23 mouse cellular contexts compared by ENCODE assay signal in genomic region chr9:22494203-22494807, GRCm38 (mm10). TPM values are rescaled to one million over a fixed set of nuclear protein-coding genes. Genes with fewer than 3 reads are reported as not detected.
DNase-seq lines count a peak whose midpoint lies in the region; ATAC-seq and TF ChIP-seq lines count a peak whose summit lies in the region.
"Had no signal": no experiment of that assay in that cellular context is flagged by ENCODE, and none has a peak within 500 bp of the region (broad histone marks: within the 10 kb centered on the region; RNA-seq: fewer than 3 reads in every experiment).

No protein-coding gene starts in this region.

- DNase-seq in kidney, adult 2 months: no peak
- no peak for DNase-seq in lung, postnatal 0 days (ENCODE audit: low spot score)
- DNase-seq in lung, adult 18-20 months: no peak
- DNase-seq in ZHBTc4 (ENCODE audit: low read depth, low spot score): peak; percentile 73
- DNase-seq in stomach, postnatal 0 days (ENCODE audit: low spot score): no peak
- DNase-seq in testis, postnatal 14 days (ENCODE audit: low spot score): no peak
- DNase-seq: adrenal gland, adult 8-10 months; cerebellum, adult 11-12 months; right cerebral cortex, postnatal 4 days had no signal

- no peak for ATAC-seq in kidney, embryonic 14.5 days (ENCODE audit: low FRiP score, low TSS enrichment)
- no peak for ATAC-seq in lung, postnatal 0 days
- ATAC-seq in stomach, postnatal 0 days (ENCODE audit: low FRiP score, low TSS enrichment): no peak
- ATAC-seq: forebrain, embryonic 16.5 days had no signal

- 82% methylated on average over 9 of the region's 9 CpGs for WGBS in kidney, adult 2 months
- WGBS in kidney, embryonic 14.5 days: 88% methylated on average over 9 of the region's 9 CpGs
- 79% methylated on average over 9 of the region's 9 CpGs for WGBS in lung, postnatal 0 days
- 87% methylated on average over 9 of the region's 9 CpGs for WGBS in stomach, postnatal 0 days

- H3K9me3 ChIP-seq in kidney, embryonic 14.5 days (ENCODE audit: control insufficient read depth, low read length): no peaks in the 10 kb centered on the region
- no peaks in the 10 kb centered on the region for H3K9me3 ChIP-seq in lung, postnatal 0 days (ENCODE audit: low read length)
- H3K9me3 ChIP-seq in stomach, postnatal 0 days (ENCODE audit: control insufficient read depth, low read length): no peaks in the 10 kb centered on the region
- H3K9me3 ChIP-seq: embryonic facial prominence, embryonic 13.5 days; G1E; limb, embryonic 12.5 days had no signal

- TF ChIP-seq CTCF in kidney, adult 2 months (conservative IDR thresholded peaks at IDR 0.05; ENCODE audit: insufficient read depth, insufficient read length, low read depth, low read length): peak; percentile 26; the same call in 1 of the 2 replicates
- TF ChIP-seq CTCF in lung, postnatal 0 days (IDR thresholded peaks at IDR 0.05): peak; percentile 28; the same call in 1 of the 2 replicates
- TF ChIP-seq CTCF in stomach, postnatal 0 days (IDR thresholded peaks at IDR 0.05; ENCODE audit: low read depth): peak; percentile 12; the same call in 1 of the 2 replicates

- H3K27me3 ChIP-seq in kidney, adult 2 months (replicated peaks; ENCODE audit: control insufficient read depth, insufficient read depth, low read length): no peaks in the 10 kb centered on the region
- H3K27me3 ChIP-seq in kidney, embryonic 14.5 days (ENCODE audit: control insufficient read depth, insufficient read depth, low read length): no peaks in the 10 kb centered on the region
- H3K27me3 ChIP-seq in lung, postnatal 0 days (replicated peaks; ENCODE audit: insufficient read depth, low read length): no peaks in the 10 kb centered on the region
- H3K27me3 ChIP-seq in stomach, postnatal 0 days (ENCODE audit: control insufficient read depth, insufficient read depth, low read length): no peaks in the 10 kb centered on the region
- H3K27me3 ChIP-seq: embryonic facial prominence, embryonic 13.5 days; limb, embryonic 12.5 days had no signal

- no peaks in the 10 kb centered on the region for H3K36me3 ChIP-seq in kidney, adult 2 months (ENCODE audit: control insufficient read depth, insufficient read depth, low read length)
- H3K36me3 ChIP-seq in kidney, embryonic 14.5 days (ENCODE audit: control insufficient read depth, insufficient read depth, low read length): no peaks in the 10 kb centered on the region
- H3K36me3 ChIP-seq in lung, postnatal 0 days (ENCODE audit: insufficient read depth, low read length): no peaks in the 10 kb centered on the region
- H3K36me3 ChIP-seq in stomach, postnatal 0 days (ENCODE audit: control insufficient read depth, insufficient read depth, low read length): no peaks in the 10 kb centered on the region
- H3K36me3 ChIP-seq: embryonic facial prominence, embryonic 13.5 days had no signal

- H3K9ac ChIP-seq in kidney, embryonic 14.5 days (ENCODE audit: low read depth, low read length): no peak overlapping the region
- no peak overlapping the region for H3K9ac ChIP-seq in lung, postnatal 0 days (replicated peaks; ENCODE audit: low read depth)
- no peak overlapping the region for H3K9ac ChIP-seq in stomach, postnatal 0 days (ENCODE audit: low read length)
- H3K9ac ChIP-seq: embryonic facial prominence, embryonic 13.5 days; limb, embryonic 12.5 days had no signal

- H3K4me1 ChIP-seq in kidney, adult 2 months (ENCODE audit: control insufficient read depth, insufficient read depth, low read length): no peaks in the 10 kb centered on the region
- no peaks in the 10 kb centered on the region for H3K4me1 ChIP-seq in kidney, embryonic 14.5 days (ENCODE audit: control insufficient read depth, insufficient read depth, low read length)
- H3K4me1 ChIP-seq in lung, postnatal 0 days (ENCODE audit: insufficient read depth, low read depth, low read length): no peaks in the 10 kb centered on the region
- no peaks in the 10 kb centered on the region for H3K4me1 ChIP-seq in stomach, postnatal 0 days (replicated peaks; ENCODE audit: control insufficient read depth, insufficient read depth)
- H3K4me1 ChIP-seq: embryonic facial prominence, embryonic 13.5 days; limb, embryonic 12.5 days had no signal

- TF ChIP-seq POLR2A in kidney, adult 2 months (IDR thresholded peaks at IDR 0.05; ENCODE audit: low read depth, low read length): no peak

- H3K4me3 ChIP-seq in kidney, adult 2 months (ENCODE audit: insufficient read depth, low read depth, low read length): no peak overlapping the region
- no peak overlapping the region for H3K4me3 ChIP-seq in kidney, embryonic 14.5 days (ENCODE audit: low read length)
- H3K4me3 ChIP-seq in lung, postnatal 0 days (ENCODE audit: low read depth, low read length): no peak overlapping the region
- no peak overlapping the region for H3K4me3 ChIP-seq in stomach, postnatal 0 days (ENCODE audit: low read depth, low read length)
- H3K4me3 ChIP-seq: embryonic facial prominence, embryonic 13.5 days; left cerebral cortex, adult 2 months; limb, embryonic 12.5 days had no signal

- no peak overlapping the region for H3K4me2 ChIP-seq in kidney, embryonic 14.5 days (replicated peaks; ENCODE audit: low read depth, low read length)
- no peak overlapping the region for H3K4me2 ChIP-seq in lung, postnatal 0 days (replicated peaks; ENCODE audit: low read depth, low read length)
- H3K4me2 ChIP-seq in stomach, postnatal 0 days (replicated peaks; ENCODE audit: low read depth): no peak overlapping the region
- H3K4me2 ChIP-seq: embryonic facial prominence, embryonic 13.5 days; limb, embryonic 12.5 days; midbrain, embryonic 11.5 days had no signal

- H3K27ac ChIP-seq in kidney, adult 2 months (ENCODE audit: insufficient read depth, low read depth, low read length): no peak overlapping the region
- no peak overlapping the region for H3K27ac ChIP-seq in kidney, embryonic 14.5 days (ENCODE audit: low read depth, low read length)
- no peak overlapping the region for H3K27ac ChIP-seq in lung, postnatal 0 days (ENCODE audit: low read length)
- no peak overlapping the region for H3K27ac ChIP-seq in stomach, postnatal 0 days (replicated peaks)
- H3K27ac ChIP-seq: embryonic facial prominence, embryonic 13.5 days; left cerebral cortex, adult 2 months; limb, embryonic 12.5 days had no signal

- no peak for TF ChIP-seq EP300 in lung, postnatal 0 days (IDR thresholded peaks at IDR 0.05)
- no peak for TF ChIP-seq EP300 in stomach, postnatal 0 days (optimal IDR thresholded peaks at IDR 0.05)

RNA-seq across cellular contexts. Expression of gene Bbs9, which starts 18.8 kb away (rescaled TPM):
- 12.7 and 14.1 TPM in 2 replicates for polyA plus RNA-seq in kidney, adult 2 months (2012; rRNA removed)
- 6.2 and 12.3 TPM in 2 replicates for polyA plus RNA-seq in kidney, embryonic 14.5 days (2014; fragmentation: Nextera tagmentation; extraction: Ambion mirVana)
- polyA plus RNA-seq in lung, postnatal 0 days (2015; fragmentation: Nextera tagmentation; extraction: Ambion mirVana): 7.1 and 11.2 TPM in 2 replicates
- polyA plus RNA-seq in stomach, postnatal 0 days (2015; fragmentation: Nextera tagmentation; extraction: Ambion mirVana): 4.0 and 5.8 TPM in 2 replicates

RNA-seq across cellular contexts. Expression of gene Rp9, which starts 24.8 kb away (rescaled TPM):
- polyA plus RNA-seq in kidney, adult 2 months (2012; rRNA removed): 56.9 and 61.8 TPM in 2 replicates
- polyA plus RNA-seq in kidney, embryonic 14.5 days (2014; fragmentation: Nextera tagmentation; extraction: Ambion mirVana): 72.1 and 86.0 TPM in 2 replicates
- polyA plus RNA-seq in lung, postnatal 0 days (2015; fragmentation: Nextera tagmentation; extraction: Ambion mirVana): 67.6 and 68.1 TPM in 2 replicates
- polyA plus RNA-seq in stomach, postnatal 0 days (2015; fragmentation: Nextera tagmentation; extraction: Ambion mirVana): 62.1 and 65.0 TPM in 2 replicates

RNA-seq across cellular contexts. Expression of gene Gm17545, which starts 40.2 kb away (rescaled TPM):
- not detected in 2 replicates for polyA plus RNA-seq in kidney, adult 2 months (2012; rRNA removed)
- polyA plus RNA-seq in kidney, embryonic 14.5 days (2014; fragmentation: Nextera tagmentation; extraction: Ambion mirVana): not detected in 2 replicates
- polyA plus RNA-seq in lung, postnatal 0 days (2015; fragmentation: Nextera tagmentation; extraction: Ambion mirVana): not detected in 2 replicates
- polyA plus RNA-seq in stomach, postnatal 0 days (2015; fragmentation: Nextera tagmentation; extraction: Ambion mirVana): not detected in 2 replicates
- polyA plus RNA-seq: C2C12; embryonic facial prominence, embryonic 13.5 days; forebrain, embryonic 16.5 days; G1E; heart, embryonic 14.5 days; kidney, embryonic 16.5 days; limb, embryonic 12.5 days; lung, embryonic 16.5 days; midbrain, embryonic 11.5 days; neural tube, embryonic 14.5 days; testis, adult 2 months; urinary bladder, adult 2 months had no signal
